Comparison of ENCODE assay signal across 9 mouse cellular contexts in genomic region chr12:86968468-86969219, GRCm38 (mm10). TPM values are rescaled to one million over a fixed set of nuclear protein-coding genes. Genes with fewer than 3 reads are reported as not detected.
DNase-seq lines count a peak whose midpoint lies in the region; ATAC-seq and TF ChIP-seq lines count a peak whose summit lies in the region.
"Had no signal": no experiment of that assay in that cellular context is flagged by ENCODE, and none has a peak within 500 bp of the region (broad histone marks: within the 10 kb centered on the region; RNA-seq: fewer than 3 reads in every experiment).

No protein-coding gene starts in this region.

- H3K4me2 ChIP-seq in liver, embryonic 14.5 days (ENCODE audit: low read depth): peak overlapping the region; percentile 56
- H3K4me2 ChIP-seq in intestine, embryonic 16.5 days (ENCODE audit: low read depth, low read length): no peak overlapping the region
- H3K4me2 ChIP-seq: hindbrain, embryonic 14.5 days had no signal

- H3K9ac ChIP-seq in liver, embryonic 14.5 days (replicated peaks): peak overlapping the region; percentile 25; the same call in 1 of the 2 replicates
- H3K9ac ChIP-seq in intestine, embryonic 16.5 days (ENCODE audit: low read depth, low read length): no peak overlapping the region
- H3K9ac ChIP-seq: hindbrain, embryonic 14.5 days had no signal

- peaks cover 3% of the 10 kb centered on the region; the same call in 1 of the 2 replicates for H3K27me3 ChIP-seq in G1E (ENCODE audit: insufficient read depth, low read length)
- no peaks in the 10 kb centered on the region for H3K27me3 ChIP-seq in liver, embryonic 14.5 days (ENCODE audit: control insufficient read depth, insufficient read depth, low read length)
- no peaks in the 10 kb centered on the region for H3K27me3 ChIP-seq in intestine, embryonic 16.5 days (replicated peaks; ENCODE audit: control insufficient read depth, insufficient read depth, low read length)

- 18% methylated on average over 13 of the region's 13 CpGs for WGBS in liver, embryonic 14.5 days (ENCODE audit: insufficient replicate concordance)
- 67% methylated on average over 13 of the region's 13 CpGs for WGBS in intestine, embryonic 16.5 days

- H3K9me3 ChIP-seq in G1E (replicated peaks): no peaks in the 10 kb centered on the region
- no peaks in the 10 kb centered on the region for H3K9me3 ChIP-seq in liver, embryonic 14.5 days (ENCODE audit: control insufficient read depth, low read length)
- H3K9me3 ChIP-seq in intestine, embryonic 16.5 days (ENCODE audit: control insufficient read depth, low read length): no peaks in the 10 kb centered on the region

- peaks cover 25% of the 10 kb centered on the region for H3K4me1 ChIP-seq in G1E (ENCODE audit: insufficient read depth, low read depth, low read length)
- H3K4me1 ChIP-seq in liver, embryonic 14.5 days (replicated peaks; ENCODE audit: control insufficient read depth in 2 of 2, insufficient read depth in 2 of 2, low read length in 1 of 2): peaks cover 22 to 29% of the 10 kb centered on the region in 2 experiments
- peaks cover 9% of the 10 kb centered on the region for H3K4me1 ChIP-seq in intestine, embryonic 16.5 days (ENCODE audit: control insufficient read depth, insufficient read depth, low read length)

- no peak overlapping the region for H3K4me3 ChIP-seq in G1E (ENCODE audit: low read depth, low read length)
- H3K4me3 ChIP-seq in liver, embryonic 14.5 days (ENCODE audit: insufficient read depth in 1 of 2, low read depth in 2 of 2, low read length in 2 of 2): no peak overlapping the region
- no peak overlapping the region for H3K4me3 ChIP-seq in intestine, embryonic 16.5 days (ENCODE audit: low read length)

- no peak for TF ChIP-seq CTCF in G1E (IDR thresholded peaks at IDR 0.05; ENCODE audit: low read depth, low read length)
- TF ChIP-seq CTCF in liver, embryonic 14.5 days (IDR thresholded peaks at IDR 0.05; ENCODE audit: low read depth): no peak

- ATAC-seq in G1E (ENCODE audit: extremely low read depth, insufficient number of reproducible peaks, low FRiP score, poor library complexity, severe bottlenecking): peak; percentile 47; the same call in 1 of the 2 replicates
- peak; percentile 88 for ATAC-seq in granulocyte monocyte progenitor cell, adult 5-6 weeks (replicated peaks; ENCODE audit: poor library complexity, severe bottlenecking)
- peak; percentile 83 for ATAC-seq in liver, embryonic 14.5 days (ENCODE audit: insufficient read depth)
- ATAC-seq in intestine, embryonic 16.5 days: no peak

- peak overlapping the region; percentile 35 for H3K27ac ChIP-seq in liver, embryonic 14.5 days
- H3K27ac ChIP-seq in intestine, embryonic 16.5 days (ENCODE audit: low read length): no peak overlapping the region
- H3K27ac ChIP-seq: hindbrain, embryonic 14.5 days had no signal

- H3K36me3 ChIP-seq in G1E (replicated peaks): peaks cover 33% of the 10 kb centered on the region
- no peaks in the 10 kb centered on the region for H3K36me3 ChIP-seq in liver, embryonic 14.5 days (replicated peaks; ENCODE audit: control insufficient read depth, insufficient read depth, low read depth)
- 0 out of 2 replicates have a peak, but pooled peaks cover 3% of the 10 kb centered on the region for H3K36me3 ChIP-seq in intestine, embryonic 16.5 days (ENCODE audit: control insufficient read depth, insufficient read depth, low read length)

- TF ChIP-seq EP300 in liver, embryonic 14.5 days (IDR thresholded peaks at IDR 0.05; ENCODE audit: low read depth): peak; percentile 42; the same call in 1 of the 2 replicates

- peak; percentile 30 to 32 for DNase-seq in cerebellum, postnatal 25 days
- no peak for DNase-seq in cerebellum, adult 18-20 months
- DNase-seq in G1E (ENCODE audit: low spot score): peak; percentile 56
- DNase-seq in liver, embryonic 14.5 days (ENCODE audit: low read depth in 3 of 3, low spot score in 3 of 3): no peak
- DNase-seq in urinary bladder, postnatal 10 days (ENCODE audit: low spot score): no peak
- DNase-seq in gastrocnemius, adult 18-20 months (ENCODE audit: low spot score): no peak

RNA-seq across cellular contexts. Expression of gene Zdhhc22, which starts 21.6 kb away (rescaled TPM):
- not detected in 2 replicates for total RNA-seq in G1E (2014; fragmentation: Nextera tagmentation)
- 0.06 and 0.11 TPM in 2 replicates for total RNA-seq in G1E (2017)
- polyA plus RNA-seq in G1E (2012): not detected in 2 replicates
- not detected in 2 replicates for total RNA-seq in granulocyte monocyte progenitor cell, adult 5-6 weeks (2014; fragmentation: Nextera tagmentation)
- total RNA-seq in granulocyte monocyte progenitor cell, adult 5-6 weeks (2017): not detected in 2 replicates
- polyA plus RNA-seq in liver, embryonic 14.5 days (2012; rRNA removed): not detected in 2 replicates
- polyA plus RNA-seq in liver, embryonic 14.5 days (2014; fragmentation: Nextera tagmentation; extraction: Ambion mirVana): not detected in 2 replicates
- polyA plus RNA-seq in intestine, embryonic 16.5 days (2015; fragmentation: Nextera tagmentation; extraction: Ambion mirVana): 0.23 and 0.28 TPM in 2 replicates
- not detected for total RNA-seq in gastrocnemius, adult 18-20 months (2021)

RNA-seq across cellular contexts. Expression of gene Cipc, which starts 21.8 kb away (rescaled TPM):
- total RNA-seq in G1E (2014; fragmentation: Nextera tagmentation): 89.5 and 104 TPM in 2 replicates
- total RNA-seq in G1E (2017): 70.0 and 75.9 TPM in 2 replicates
- polyA plus RNA-seq in G1E (2012): 35.5 and 42.7 TPM in 2 replicates
- total RNA-seq in granulocyte monocyte progenitor cell, adult 5-6 weeks (2014; fragmentation: Nextera tagmentation): 23.5 and 32.3 TPM in 2 replicates
- 18.5 and 19.9 TPM in 2 replicates for total RNA-seq in granulocyte monocyte progenitor cell, adult 5-6 weeks (2017)
- 7.5 and 8.8 TPM in 2 replicates for polyA plus RNA-seq in liver, embryonic 14.5 days (2012; rRNA removed)
- 10.0 and 10.7 TPM in 2 replicates for polyA plus RNA-seq in liver, embryonic 14.5 days (2014; fragmentation: Nextera tagmentation; extraction: Ambion mirVana)
- polyA plus RNA-seq in intestine, embryonic 16.5 days (2015; fragmentation: Nextera tagmentation; extraction: Ambion mirVana): 7.9 and 9.5 TPM in 2 replicates
- total RNA-seq in gastrocnemius, adult 18-20 months (2021): 10 to 100 TPM; 30.9 to 34.6 TPM

RNA-seq across cellular contexts. Expression of gene Tmem63c, which starts 52.5 kb away (rescaled TPM):
- not detected in 2 replicates for total RNA-seq in G1E (2014; fragmentation: Nextera tagmentation)
- total RNA-seq in G1E (2017): not detected in 2 replicates
- polyA plus RNA-seq in G1E (2012): not detected in 2 replicates
- total RNA-seq in granulocyte monocyte progenitor cell, adult 5-6 weeks (2014; fragmentation: Nextera tagmentation): not detected in 2 replicates
- total RNA-seq in granulocyte monocyte progenitor cell, adult 5-6 weeks (2017): not detected in 2 replicates
- 0.02 TPM in 1 of 2 replicates, not detected in the other for polyA plus RNA-seq in liver, embryonic 14.5 days (2012; rRNA removed)
- not detected in 2 replicates for polyA plus RNA-seq in liver, embryonic 14.5 days (2014; fragmentation: Nextera tagmentation; extraction: Ambion mirVana)
- polyA plus RNA-seq in intestine, embryonic 16.5 days (2015; fragmentation: Nextera tagmentation; extraction: Ambion mirVana): 0.60 and 0.92 TPM in 2 replicates
- total RNA-seq in gastrocnemius, adult 18-20 months (2021): not detected

Comparison
In these comparisons a context has a peak if more than half of its experiments do, and no peak if none do; other contexts are left out.
1. DNase-seq: peak in cerebellum, postnatal 25 days (2 of 2) and G1E (single experiment); none in cerebellum, adult 18-20 months (0 of 2), liver, embryonic 14.5 days (0 of 3), urinary bladder, postnatal 10 days (single experiment) and gastrocnemius, adult 18-20 months (single experiment).